Mouse (Mus musculus) myocyte (in vitro differentiated cells): ENCODE data around the gene Acer2. TPM values are rescaled to one million over a fixed set of nuclear protein-coding genes. Genes with fewer than 3 reads are reported as not detected.

ENCODE experiments used
- H3K27me3 ChIP-seq: one replicate; pipeline ENCODE4 v1.6.1; 2011; ENCODE audit not compliant: control insufficient read depth, insufficient read depth, insufficient read length
- H3K36me3 ChIP-seq: one replicate; pipeline ENCODE4 v1.6.1; 2011; ENCODE audit not compliant: control insufficient read depth, insufficient read depth
- H3K4me2 ChIP-seq: one replicate; pipeline ENCODE4 v1.6.1; 2011; ENCODE audit warnings: low read depth, control low read depth
- H3K4me3 ChIP-seq: one replicate; pipeline ENCODE4 v1.5.1; 2011; ENCODE audit warnings: mild to moderate bottlenecking, control low read depth, moderate library complexity
- H3K79me2 ChIP-seq: one replicate; pipeline ENCODE4 v1.6.1; 2011; ENCODE audit not compliant: control insufficient read depth, insufficient read depth
- H3ac ChIP-seq: one replicate; pipeline ENCODE4 v1.6.1; 2011; ENCODE audit not compliant: control insufficient read depth, insufficient read length
- CEBPB ChIP-seq: IDR thresholded peaks from 2 replicates; pipeline ENCODE4 v1.6.1; 2011; ENCODE audit warnings: mild to moderate bottlenecking, moderate library complexity; ENCODE audit not compliant: poor library complexity, insufficient read depth, severe bottlenecking
- E2F4 ChIP-seq: IDR thresholded peaks from one replicate; pipeline ENCODE4 v1.6.1; 2011; ENCODE audit warnings: mild to moderate bottlenecking, control low read depth, moderate library complexity; ENCODE audit not compliant: insufficient read depth
- MAX ChIP-seq: IDR thresholded peaks from one replicate; pipeline ENCODE4 v1.6.1; 2011; ENCODE audit warnings: low read depth, mild to moderate bottlenecking, control low read depth
- MYOD1 ChIP-seq, 3 experiments: IDR thresholded peaks; one replicate each; pipeline ENCODE4 v1.6.1; 2011; ENCODE audit warnings: control low read depth in 2 of 3, low read depth in 2 of 3, mild to moderate bottlenecking in 2 of 3, moderate library complexity in 1 of 3; ENCODE audit not compliant: insufficient read length in 2 of 3, control insufficient read depth in 1 of 3
- MYOG ChIP-seq, 3 experiments: IDR thresholded peaks; one replicate each; pipeline ENCODE4 v1.6.1; 2011; ENCODE audit warnings: control low read depth in 2 of 3, low read depth in 2 of 3, mild to moderate bottlenecking in 2 of 3; ENCODE audit not compliant: insufficient read length in 2 of 3, control insufficient read depth in 1 of 3, insufficient read depth in 1 of 3
- POLR2A ChIP-seq: IDR thresholded peaks from one replicate; pipeline ENCODE4 v1.6.1; 2011; ENCODE audit warnings: low read depth, mild to moderate bottlenecking, control low read depth, moderate library complexity; ENCODE audit not compliant: insufficient read length
- POLR2AphosphoS2 ChIP-seq: IDR thresholded peaks from one replicate; pipeline ENCODE4 v1.6.1; 2011; ENCODE audit warnings: low read depth, control low read depth; ENCODE audit not compliant: insufficient read length
- REST ChIP-seq: IDR thresholded peaks from one replicate; pipeline ENCODE4 v1.6.1; 2011; ENCODE audit warnings: mild to moderate bottlenecking, control low read depth, moderate library complexity; ENCODE audit not compliant: insufficient read depth, insufficient read length
- SRF ChIP-seq: IDR thresholded peaks from one replicate; pipeline ENCODE4 v1.6.1; 2011; ENCODE audit warnings: low read depth; ENCODE audit not compliant: control insufficient read depth, insufficient read length
- TCF12 ChIP-seq: IDR thresholded peaks from one replicate; pipeline ENCODE4 v1.6.1; 2011; ENCODE audit warnings: mild to moderate bottlenecking, control low read depth; ENCODE audit not compliant: poor library complexity, insufficient read depth, severe bottlenecking
- TCF3 ChIP-seq: IDR thresholded peaks from one replicate; pipeline ENCODE4 v1.6.1; 2011; ENCODE audit warnings: low read depth, control low read depth; ENCODE audit not compliant: insufficient read length
- USF1 ChIP-seq: IDR thresholded peaks from one replicate; pipeline ENCODE4 v1.6.1; 2011; ENCODE audit warnings: low read depth, mild to moderate bottlenecking, control low read depth, moderate library complexity
- polyA plus RNA-seq: library from polyadenylated mRNA; unstranded; fragments of >200 nt; fragmentation: generic; extraction: Trizol; gene quantifications from one replicate; pipeline ENCODE4 v1.2.1, GENCODE M21; 2012; ENCODE audit warnings: missing spikeins

Gene Acer2
- polyA plus RNA-seq, 1 experiment: 0.01 TPM

GRCm38 (mm10) chr4:86930636-86931456 is 56.6 kb downstream of the Acer2 start:
- Histone ChIP-seq H3K36me3 (no peaks in the 10 kb centered on the region), H3K79me2 (no peaks in the 10 kb centered on the region), H3ac (no peak overlapping the region), H3K27me3 (no peaks in the 10 kb centered on the region), H3K4me2 (no peak overlapping the region), H3K4me3 (no peak overlapping the region)
- TF ChIP-seq POLR2A: no peak
- no peak for TF ChIP-seq MAX
- TF ChIP-seq E2F4: no peak
- no peak for TF ChIP-seq SRF
- no peak for TF ChIP-seq USF1
- TF ChIP-seq TCF12: no peak
- no peak for TF ChIP-seq TCF3
- no peak for TF ChIP-seq MYOG (IDR thresholded peaks at IDR 0.05; ENCODE audit: control insufficient read depth in 1 of 3, insufficient read depth in 1 of 3, insufficient read length in 2 of 3, low read depth in 2 of 3)
- no peak for TF ChIP-seq MYOD1 (IDR thresholded peaks at IDR 0.05; ENCODE audit: control insufficient read depth in 1 of 3, insufficient read length in 2 of 3, low read depth in 2 of 3)
- no peak for TF ChIP-seq REST

DNA sequence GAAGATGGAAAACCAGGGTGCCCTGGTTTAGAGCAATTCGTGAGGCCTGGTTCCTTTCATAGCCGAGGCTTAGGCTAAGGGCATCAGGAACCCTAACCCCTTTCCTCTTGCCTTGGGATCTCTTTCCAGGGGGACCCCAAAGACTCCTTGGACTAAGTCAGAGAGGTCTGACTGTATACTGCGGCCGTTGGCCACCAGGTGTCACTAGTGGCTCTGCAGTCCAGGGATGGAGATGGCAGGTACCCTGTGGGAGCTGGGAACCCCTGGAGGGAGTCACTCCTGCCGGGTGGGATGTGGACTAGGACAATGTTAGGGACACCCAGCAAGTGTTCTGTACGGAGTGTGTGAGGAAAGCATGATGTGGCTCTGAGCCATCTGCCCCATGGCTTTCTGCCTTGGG is 58.8 kb downstream of the Acer2 start:
- no peaks in the 10 kb centered on the region for H3K27me3 ChIP-seq
- H3ac ChIP-seq: no peak overlapping the region
- TF ChIP-seq E2F4 (no peak), TCF3 (no peak)
- no peak overlapping the region for H3K4me3 ChIP-seq
- no peaks in the 10 kb centered on the region for H3K36me3 ChIP-seq
- no peaks in the 10 kb centered on the region for H3K79me2 ChIP-seq
- no peak overlapping the region for H3K4me2 ChIP-seq

- Histone ChIP-seq H3K36me3 (no peaks in the 10 kb centered on the region), H3ac (no peak overlapping the region), H3K79me2 (no peaks in the 10 kb centered on the region), H3K4me3 (no peak overlapping the region), H3K4me2 (no peak overlapping the region), H3K27me3 (no peaks in the 10 kb centered on the region)
- TF ChIP-seq MYOG (IDR thresholded peaks at IDR 0.05; ENCODE audit: control insufficient read depth in 1 of 3, insufficient read depth in 1 of 3, insufficient read length in 2 of 3, low read depth in 2 of 3): no peak
- TF ChIP-seq MAX: no peak
- no peak for TF ChIP-seq POLR2AphosphoS2
- no peak for TF ChIP-seq SRF
- no peak for TF ChIP-seq CEBPB
- no peak for TF ChIP-seq TCF3
- no peak for TF ChIP-seq REST
- TF ChIP-seq TCF12: no peak
- TF ChIP-seq E2F4: no peak
- no peak for TF ChIP-seq POLR2A
- no peak for TF ChIP-seq USF1
- no peak for TF ChIP-seq MYOD1 (IDR thresholded peaks at IDR 0.05; ENCODE audit: control insufficient read depth in 1 of 3, insufficient read length in 2 of 3, low read depth in 2 of 3)
Observed at GRCm38 (mm10) chr4:86936217-86936616, 62.0 kb downstream of the Acer2 start.

DNA sequence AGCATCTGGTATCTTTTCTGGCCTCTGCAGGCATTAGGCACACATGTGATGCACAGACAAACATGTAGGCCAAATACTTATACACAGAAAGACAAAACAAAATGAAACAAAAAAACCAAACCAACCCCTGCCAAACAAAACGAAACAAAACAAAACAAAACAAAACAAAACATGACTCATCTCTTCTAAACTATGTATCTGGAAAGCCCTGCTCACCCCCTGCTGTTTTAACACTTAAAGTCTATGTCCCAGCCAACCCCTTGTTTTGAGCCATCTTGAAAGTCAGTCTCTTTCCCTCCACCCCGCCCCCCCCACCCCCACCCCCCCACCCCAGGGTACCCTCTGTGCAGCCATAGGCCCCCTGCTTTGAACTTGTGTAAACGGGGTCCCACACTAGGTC is 62.5 kb downstream of the Acer2 start:
- H3K4me2 ChIP-seq: no peak overlapping the region
- no peak for TF ChIP-seq POLR2A
- TF ChIP-seq POLR2AphosphoS2: no peak
- no peak for TF ChIP-seq TCF3
- no peak for TF ChIP-seq USF1
- TF ChIP-seq MYOG (IDR thresholded peaks at IDR 0.05; ENCODE audit: control insufficient read depth in 1 of 3, insufficient read depth in 1 of 3, insufficient read length in 2 of 3, low read depth in 2 of 3): no peak
- TF ChIP-seq CEBPB: no peak
- no peak for TF ChIP-seq E2F4
- no peak for TF ChIP-seq MYOD1 (IDR thresholded peaks at IDR 0.05; ENCODE audit: control insufficient read depth in 1 of 3, insufficient read length in 2 of 3, low read depth in 2 of 3)
- no peak for TF ChIP-seq SRF
- no peak for TF ChIP-seq TCF12
- TF ChIP-seq MAX: no peak
- no peak for TF ChIP-seq REST

GRCm38 (mm10) chr4:86942656-86943055 is 68.5 kb downstream of the Acer2 start:
- no peaks in the 10 kb centered on the region for H3K36me3 ChIP-seq
- TF ChIP-seq REST (no peak), TCF12 (no peak), MYOD1 (IDR thresholded peaks at IDR 0.05; ENCODE audit: control insufficient read depth in 1 of 3, insufficient read length in 2 of 3, low read depth in 2 of 3) (no peak), CEBPB (no peak), MYOG (IDR thresholded peaks at IDR 0.05; ENCODE audit: control insufficient read depth in 1 of 3, insufficient read depth in 1 of 3, insufficient read length in 2 of 3, low read depth in 2 of 3) (no peak), POLR2A (no peak), MAX (no peak), TCF3 (no peak), USF1 (no peak), SRF (no peak)
- H3K27me3 ChIP-seq: no peaks in the 10 kb centered on the region
- H3K4me2 ChIP-seq: no peak overlapping the region
- H3K4me3 ChIP-seq: no peak overlapping the region
- no peak overlapping the region for H3ac ChIP-seq
- no peaks in the 10 kb centered on the region for H3K79me2 ChIP-seq

More for the DNA sequence above, 62.5 kb downstream of the Acer2 start:
- H3ac ChIP-seq: no peak overlapping the region
- no peaks in the 10 kb centered on the region for H3K36me3 ChIP-seq
- H3K27me3 ChIP-seq: no peaks in the 10 kb centered on the region
- H3K4me3 ChIP-seq: no peak overlapping the region
- no peaks in the 10 kb centered on the region for H3K79me2 ChIP-seq
